Mouse (Mus musculus) lung, embryonic 16.5 days (tissue): ENCODE measurements around the gene Ank2. TPM values are rescaled to one million over a fixed set of nuclear protein-coding genes. Genes with fewer than 3 reads are reported as not detected.

Source experiments
- ATAC-seq: fragments of 200-750 bp; cut with Nextera tagmentation; 2 replicates; pipeline ENCODE4 v1.8.0; 2017; ENCODE audit warnings: low read depth, mild to moderate bottlenecking, moderate library complexity
- H3K27ac ChIP-seq: fragments of 300-500 bp; sonication (generic); 2 replicates; pipeline ENCODE4 v1.5.1; 2014; ENCODE audit warnings: mild to moderate bottlenecking, control low read depth, low read length
- H3K27me3 ChIP-seq: fragments of 300-500 bp; sonication (generic); 2 replicates; pipeline ENCODE4 v1.6.1; 2014; ENCODE audit warnings: low read depth, low read length, mixed read lengths; ENCODE audit not compliant: control insufficient read depth, insufficient read depth
- H3K36me3 ChIP-seq: fragments of 300-500 bp; sonication (generic); 2 replicates; pipeline ENCODE4 v1.6.1; 2014; ENCODE audit warnings: low read length; ENCODE audit not compliant: control insufficient read depth, insufficient read depth
- H3K4me1 ChIP-seq: fragments of 300-500 bp; sonication (generic); replicated peaks from 2 replicates; pipeline ENCODE4 v1.6.1; 2014; ENCODE audit warnings: low read length, mixed read lengths; ENCODE audit not compliant: control insufficient read depth, insufficient read depth
- H3K4me2 ChIP-seq: fragments of 300-500 bp; sonication (generic); 2 replicates; pipeline ENCODE4 v1.6.1; 2014; ENCODE audit warnings: low read depth, low read length, control low read depth
- H3K4me3 ChIP-seq: fragments of 300-500 bp; sonication (generic); 2 replicates; pipeline ENCODE4 v1.5.1; 2014; ENCODE audit warnings: mild to moderate bottlenecking, low read length, control low read depth
- H3K9ac ChIP-seq: fragments of 300-500 bp; sonication (generic); 2 replicates; pipeline ENCODE4 v1.6.1; 2014; ENCODE audit warnings: low read length, control low read depth
- H3K9me3 ChIP-seq: fragments of 300-500 bp; sonication (generic); 2 replicates; pipeline ENCODE4 v1.6.1; 2016; ENCODE audit warnings: low read length; ENCODE audit not compliant: control insufficient read depth
- WGBS: fragments of 180-500 bp; shearing (Covaris S2); extraction: QIAGEN DNeasy Blood & Tissue Kit; methylation state at CpG from one replicate; pipeline ENCODE4 v1.1.7; 2014; 5-methylcytosine and 5-hydroxymethylcytosine counted together
- polyA plus RNA-seq: library from polyadenylated mRNA; unstranded; fragments of >200 nt; fragmentation: Nextera tagmentation; extraction: Ambion mirVana; gene quantifications from 2 replicates; pipeline ENCODE4 v1.2.1, GENCODE M21; 2015

Ank2 gene
- polyA plus RNA-seq, 1 experiment from 2014 or later = 10.3 TPM

DNA sequence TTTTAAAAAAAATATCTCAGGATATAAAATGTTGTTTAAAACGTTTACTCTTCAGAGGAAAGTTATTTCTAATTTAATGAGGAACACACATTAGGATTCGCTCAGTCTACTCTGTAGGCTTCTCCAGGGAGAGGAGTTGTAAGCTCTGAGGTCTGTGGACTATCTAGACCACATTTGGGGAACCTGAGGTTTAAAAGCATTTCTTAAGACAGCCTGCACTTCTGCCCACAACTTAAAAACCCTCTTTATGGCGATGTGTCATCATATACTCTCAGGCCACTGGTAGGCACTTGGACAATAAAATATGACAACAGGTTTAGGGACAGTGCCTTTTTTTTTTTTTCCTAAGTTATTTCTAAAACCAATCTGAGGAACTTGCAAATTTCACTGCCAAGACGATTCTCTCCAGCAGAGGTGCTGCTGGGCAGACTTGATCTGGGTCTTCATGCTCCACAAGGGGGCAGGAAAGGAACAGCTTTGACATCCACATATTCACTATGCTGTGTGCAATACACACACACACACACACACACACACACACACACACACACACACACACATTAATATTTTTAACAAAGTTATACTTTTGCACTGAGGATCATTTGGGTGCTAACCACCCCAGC is 567.2 kb downstream of the Ank2 start:
- ATAC-seq = no peak
- H3K9me3 ChIP-seq = no peaks in the 10 kb centered on the region
- WGBS = 61% methylated on average over 4 of the region's 4 CpGs
- no peaks in the 10 kb centered on the region for H3K36me3 ChIP-seq
- no peak overlapping the region for H3K4me3 ChIP-seq
- H3K4me2 ChIP-seq = no peak overlapping the region
- no peaks in the 10 kb centered on the region for H3K4me1 ChIP-seq
- no peak overlapping the region for H3K27ac ChIP-seq
- H3K9ac ChIP-seq = no peak overlapping the region
- no peaks in the 10 kb centered on the region for H3K27me3 ChIP-seq

GRCm38 (mm10) chr3:126923575-126924382 is 575.4 kb downstream of the Ank2 start:
- H3K4me3 ChIP-seq = no peak overlapping the region
- H3K4me1 ChIP-seq = no peaks in the 10 kb centered on the region
- no peaks in the 10 kb centered on the region for H3K27me3 ChIP-seq
- WGBS = 76% methylated on average over 12 of the region's 12 CpGs
- H3K27ac ChIP-seq = no peak overlapping the region
- H3K9me3 ChIP-seq = no peaks in the 10 kb centered on the region
- no peak for ATAC-seq
- H3K36me3 ChIP-seq = no peaks in the 10 kb centered on the region; the same call in 1 of the 2 replicates
- no peak overlapping the region for H3K9ac ChIP-seq
- H3K4me2 ChIP-seq = no peak overlapping the region

DNA sequence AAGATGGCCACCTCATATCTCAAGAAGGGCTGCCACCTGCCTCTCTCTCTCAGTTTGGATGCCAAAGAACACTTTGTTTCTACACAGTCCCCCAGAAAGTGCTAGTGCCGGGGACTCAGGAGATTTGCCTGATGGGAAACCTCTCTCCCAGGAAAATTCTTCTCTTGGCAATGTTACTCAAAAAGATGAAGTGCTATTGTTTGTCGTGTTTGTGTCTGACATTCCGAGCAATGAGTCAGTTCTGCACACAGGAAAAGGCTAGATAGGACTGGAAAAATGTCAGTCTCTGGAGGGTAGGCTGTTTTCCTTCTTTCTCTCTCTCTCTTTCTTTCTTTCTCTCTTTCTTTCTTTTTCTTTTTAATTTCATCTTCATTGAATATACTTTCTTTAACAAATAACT is 577.2 kb downstream of the Ank2 start:
- no peak overlapping the region for H3K27ac ChIP-seq
- H3K4me1 ChIP-seq = no peaks in the 10 kb centered on the region
- WGBS = 30% methylated on average over 3 of the region's 3 CpGs
- H3K4me3 ChIP-seq = no peak overlapping the region
- no peaks in the 10 kb centered on the region; the same call in 1 of the 2 replicates for H3K36me3 ChIP-seq
- no peaks in the 10 kb centered on the region for H3K27me3 ChIP-seq
- no peak overlapping the region for H3K9ac ChIP-seq
- no peak overlapping the region for H3K4me2 ChIP-seq
- no peaks in the 10 kb centered on the region for H3K9me3 ChIP-seq
- no peak for ATAC-seq

- 74% methylated on average over 3 of the region's 3 CpGs for whole genome bisulfite sequencing
- no peak overlapping the region for H3K4me3 ChIP-seq
- no peaks in the 10 kb centered on the region for H3K9me3 ChIP-seq
Measured at GRCm38 (mm10) chr3:126920296-126920695, 578.9 kb downstream of the Ank2 start.

DNA sequence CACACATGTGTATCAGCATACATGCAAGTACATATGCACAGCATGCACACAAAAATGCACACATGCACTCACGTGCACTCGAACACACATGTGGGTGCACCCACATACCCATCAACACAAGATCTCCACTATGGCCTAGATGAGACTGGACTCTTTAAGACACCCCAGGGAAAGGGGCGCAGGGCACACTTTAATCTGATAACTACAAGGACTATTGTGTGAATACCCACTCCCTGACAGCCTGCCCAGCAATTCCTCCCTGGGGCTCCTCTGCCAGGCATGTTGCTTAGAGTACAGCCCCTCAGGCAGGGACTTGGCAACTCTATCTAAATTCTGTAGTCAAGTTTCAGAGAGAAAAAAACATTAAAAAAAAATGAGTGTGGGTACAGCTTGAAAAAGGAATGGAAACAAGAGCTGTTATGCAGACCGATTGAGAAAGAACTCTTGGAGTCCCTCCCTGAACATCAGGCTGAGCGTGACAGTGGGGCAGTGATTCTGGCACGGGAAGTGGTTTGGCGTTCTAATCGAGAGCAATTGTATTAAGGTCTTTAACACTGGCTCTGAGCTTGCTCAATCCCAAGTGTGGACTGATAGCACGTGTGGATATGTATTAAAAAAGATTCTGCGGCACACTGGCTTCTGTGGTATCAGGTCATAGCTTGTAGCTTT is 580.2 kb downstream of the Ank2 start:
- no peak overlapping the region for H3K9ac ChIP-seq
- 69% methylated on average over 10 of the region's 10 CpGs for WGBS

More at GRCm38 (mm10) chr3:126920296-126920695, 578.9 kb downstream of the Ank2 start:
- H3K9ac ChIP-seq = no peak overlapping the region
- ATAC-seq = no peak
- H3K4me1 ChIP-seq = no peaks in the 10 kb centered on the region
- H3K27me3 ChIP-seq = no peaks in the 10 kb centered on the region
- no peak overlapping the region for H3K4me2 ChIP-seq
- no peaks in the 10 kb centered on the region for H3K36me3 ChIP-seq
- H3K27ac ChIP-seq = no peak overlapping the region

DNA sequence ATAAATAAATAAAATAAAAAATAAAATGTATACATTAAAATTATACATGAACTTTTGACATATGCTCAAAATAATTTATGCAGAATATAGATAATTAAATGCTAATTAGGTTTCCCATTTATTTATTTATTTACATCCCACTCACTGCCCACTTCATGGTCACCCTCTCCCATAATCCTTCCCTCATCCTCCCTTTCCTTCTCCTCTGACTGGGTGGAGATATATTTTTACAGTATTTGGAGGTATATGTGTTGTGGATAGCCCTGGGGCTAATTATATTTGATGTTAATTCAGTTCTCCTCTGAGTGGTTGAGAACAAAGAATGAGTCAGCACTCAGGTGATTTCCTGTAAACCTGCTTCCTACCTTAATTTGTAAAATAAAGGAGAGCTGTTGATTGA is 582.8 kb downstream of the Ank2 start:
- Histone ChIP-seq H3K4me3 (no peak overlapping the region), H3K36me3 (no peaks in the 10 kb centered on the region), H3K27me3 (no peaks in the 10 kb centered on the region), H3K9me3 (no peaks in the 10 kb centered on the region), H3K9ac (no peak overlapping the region), H3K4me1 (no peaks in the 10 kb centered on the region), H3K4me2 (no peak overlapping the region), H3K27ac (no peak overlapping the region)
- no peak for ATAC-seq

More for the DNA sequence above, 580.2 kb downstream of the Ank2 start:
- ATAC-seq = peak; percentile 66; the same call in 1 of the 2 replicates
- Histone ChIP-seq H3K27ac (no peak overlapping the region), H3K4me2 (no peak overlapping the region), H3K9me3 (no peaks in the 10 kb centered on the region), H3K4me1 (no peaks in the 10 kb centered on the region), H3K36me3 (no peaks in the 10 kb centered on the region), H3K4me3 (no peak overlapping the region), H3K27me3 (no peaks in the 10 kb centered on the region)

DNA sequence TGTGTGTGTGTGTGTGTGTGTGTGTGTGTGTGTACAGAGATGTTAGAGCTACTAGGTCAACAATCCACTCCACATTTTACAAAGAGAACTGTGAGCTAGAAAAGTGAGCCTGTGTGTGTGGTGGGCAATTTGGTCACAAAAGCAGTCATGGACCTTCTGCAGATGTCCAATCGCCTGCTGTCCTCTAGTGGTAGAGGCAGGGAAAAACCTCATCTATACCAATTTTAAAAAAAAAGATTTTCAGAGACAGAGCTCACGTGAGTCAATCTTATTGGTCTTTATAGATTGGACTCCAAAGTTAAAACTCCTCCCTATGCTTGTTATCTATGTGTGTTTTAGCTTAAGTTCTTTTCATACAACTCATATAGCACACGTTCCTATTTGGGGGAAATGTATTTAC is 595.6 kb downstream of the Ank2 start:
- Histone ChIP-seq H3K27me3 (no peaks in the 10 kb centered on the region), H3K4me2 (no peak overlapping the region), H3K9me3 (no peaks in the 10 kb centered on the region), H3K9ac (no peak overlapping the region), H3K27ac (no peak overlapping the region), H3K4me3 (no peak overlapping the region), H3K4me1 (no peaks in the 10 kb centered on the region), H3K36me3 (no peaks in the 10 kb centered on the region)
- ATAC-seq = peak; percentile 68
- 3% methylated on average over 3 of the region's 3 CpGs for WGBS

DNA sequence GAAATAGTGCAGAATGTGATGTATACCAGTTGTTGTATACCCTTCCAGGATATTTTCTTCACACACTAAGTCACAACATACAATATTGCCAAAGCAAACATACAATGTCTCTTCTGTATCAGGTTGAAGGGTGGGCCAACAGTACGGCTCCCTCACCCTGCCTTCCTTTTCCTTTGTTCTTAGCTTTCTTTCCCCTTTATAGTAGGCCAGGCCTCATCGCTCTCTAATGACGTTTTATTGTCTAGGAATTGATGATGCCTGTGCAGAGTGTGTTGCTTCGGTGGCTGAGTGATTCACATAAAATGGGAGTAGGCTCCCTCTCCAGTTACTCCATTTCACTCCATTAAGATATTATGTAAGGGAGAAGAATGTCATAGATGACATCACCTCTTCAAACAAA is 612.5 kb downstream of the Ank2 start:
- Histone ChIP-seq H3K4me2 (no peak overlapping the region), H3K4me1 (no peaks in the 10 kb centered on the region), H3K9me3 (no peaks in the 10 kb centered on the region), H3K27me3 (no peaks in the 10 kb centered on the region), H3K9ac (no peak overlapping the region), H3K4me3 (no peak overlapping the region), H3K36me3 (no peaks in the 10 kb centered on the region), H3K27ac (no peak overlapping the region)
- WGBS = 75% methylated on average over 4 of the region's 4 CpGs
- ATAC-seq = no peak

DNA sequence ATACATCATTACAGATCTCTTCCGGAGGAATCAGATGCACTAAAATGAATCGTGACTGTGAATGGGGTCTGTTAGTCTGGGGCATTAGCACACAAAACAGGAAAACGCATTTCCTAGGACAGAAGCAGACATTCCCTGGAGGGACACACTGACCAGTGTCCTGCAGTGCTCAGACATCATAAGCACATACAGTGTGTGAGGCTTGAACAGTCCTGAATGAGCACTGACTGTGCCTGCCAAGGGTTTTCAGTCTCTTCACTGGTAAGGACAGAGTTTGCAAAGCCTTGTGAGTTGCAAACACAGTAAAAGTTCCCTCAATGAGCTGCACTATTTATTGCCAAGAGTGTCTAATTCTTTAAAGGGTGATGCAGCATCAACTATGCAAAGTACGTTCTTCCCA is 613.1 kb downstream of the Ank2 start:
- H3K4me1 ChIP-seq = no peaks in the 10 kb centered on the region
- H3K27ac ChIP-seq = no peak overlapping the region
- ATAC-seq = no peak

More for the DNA sequence above, 613.1 kb downstream of the Ank2 start:
- Histone ChIP-seq H3K4me3 (no peak overlapping the region), H3K9me3 (no peaks in the 10 kb centered on the region), H3K9ac (no peak overlapping the region), H3K36me3 (no peaks in the 10 kb centered on the region), H3K27me3 (no peaks in the 10 kb centered on the region), H3K4me2 (no peak overlapping the region)
- 71% methylated on average over 4 of the region's 4 CpGs for WGBS
